8 mouse cellular contexts compared by ENCODE assay signal in the genomic region with DNA sequence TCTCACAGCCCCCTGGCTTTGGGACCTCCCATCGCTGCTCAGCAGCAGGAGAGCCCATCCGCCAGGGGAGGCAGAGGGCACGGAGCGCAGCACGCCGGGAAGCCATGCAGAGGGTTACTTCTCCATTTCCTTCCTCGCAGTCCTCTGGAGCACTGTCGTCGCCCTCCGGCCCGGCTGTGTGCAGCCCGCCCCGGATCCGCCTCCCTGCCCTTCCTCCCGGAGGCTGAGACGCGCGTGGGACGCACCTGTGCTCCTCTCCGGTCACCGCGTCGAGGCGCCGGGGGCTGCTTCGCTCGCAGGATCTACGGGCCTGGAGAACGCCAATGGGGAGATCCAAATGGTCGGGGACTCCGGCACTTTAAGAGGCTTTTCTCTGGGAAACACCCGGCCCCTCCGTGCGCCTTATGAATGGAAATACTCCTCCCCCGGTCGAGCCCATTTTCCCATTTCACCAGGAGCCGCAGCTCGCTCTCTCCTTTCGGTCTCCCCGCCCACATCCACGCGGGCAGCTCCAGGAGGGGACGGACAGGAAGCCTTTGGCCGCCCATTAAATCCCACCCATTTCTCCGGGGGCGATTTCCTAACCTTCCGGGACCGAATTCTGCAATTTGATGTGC. TPM values are rescaled to one million over a fixed set of nuclear protein-coding genes. Genes with fewer than 3 reads are reported as not detected.
A peak's percentile ranks its signal among the peaks of the same experiment; 100 is the strongest.
DNase-seq lines count a peak whose midpoint lies in the region; ATAC-seq and TF ChIP-seq lines count a peak whose summit lies in the region.

A gene (plus strand): TSS at position 82 of the 617 bp plus-strand sequence.

- peaks cover 18% of the 10 kb centered on the region for H3K4me1 ChIP-seq in E14TG2a.4 (replicated peaks; ENCODE audit: low read depth, low read length)
- H3K4me1 ChIP-seq in embryonic facial prominence, embryonic 11.5 days (ENCODE audit: control insufficient read depth, insufficient read depth, low read length), result no peaks in the 10 kb centered on the region
- no peaks in the 10 kb centered on the region for H3K4me1 ChIP-seq in liver, embryonic 15.5 days (replicated peaks)
- peaks cover 2% of the 10 kb centered on the region; the same call in 1 of the 2 replicates for H3K4me1 ChIP-seq in olfactory bulb, adult 2 months (ENCODE audit: control insufficient read depth, insufficient read depth, low read length)

- H3K9me3 ChIP-seq in E14TG2a.4 (ENCODE audit: low read length), result no peaks in the 10 kb centered on the region
- H3K9me3 ChIP-seq in embryonic facial prominence, embryonic 11.5 days (replicated peaks; ENCODE audit: control insufficient read depth, low read length), result no peaks in the 10 kb centered on the region
- no peaks in the 10 kb centered on the region for H3K9me3 ChIP-seq in liver, embryonic 15.5 days (replicated peaks)

- DNase-seq in adrenal gland, postnatal 14 days, result peak; percentile 86
- DNase-seq in embryonic facial prominence, embryonic 11.5 days (ENCODE audit: low spot score), result peak; percentile 49
- peak; percentile 4 for DNase-seq in heart, postnatal 36 days
- DNase-seq in layer of hippocampus, adult 2 months (ENCODE audit: low spot score in 2 of 2), result peak; percentile 83 to 89
- no peak for DNase-seq in T-cell, adult 2 months (ENCODE audit: low spot score)

- TF ChIP-seq CTCF in E14TG2a.4 (conservative IDR thresholded peaks at IDR 0.05; ENCODE audit: low read length), result no peak
- TF ChIP-seq CTCF in layer of hippocampus, adult 2 months (conservative IDR thresholded peaks at IDR 0.05), result peak; percentile 66
- 0 out of 2 replicates have a peak, but pooled peaks have one; percentile 17 for TF ChIP-seq CTCF in olfactory bulb, adult 2 months (IDR thresholded peaks at IDR 0.05; ENCODE audit: insufficient read depth, low read depth, low read length)

- H3K4me2 ChIP-seq in embryonic facial prominence, embryonic 11.5 days (ENCODE audit: low read depth, low read length), result peak within 1 kb of the TSS; percentile 92
- peak within 1 kb of the TSS; percentile 68 for H3K4me2 ChIP-seq in liver, embryonic 15.5 days

- peaks cover 33% of the 10 kb centered on the region for H3K27me3 ChIP-seq in E14TG2a.4 (ENCODE audit: insufficient read depth, low read length)
- peaks cover 5% of the 10 kb centered on the region for H3K27me3 ChIP-seq in embryonic facial prominence, embryonic 11.5 days (ENCODE audit: control insufficient read depth, insufficient read depth, low read length)
- peaks cover 35% of the 10 kb centered on the region for H3K27me3 ChIP-seq in liver, embryonic 15.5 days

- under 1% methylated on average over 48 of the region's 48 CpGs for WGBS in embryonic facial prominence, embryonic 11.5 days
- under 1% methylated on average over 48 of the region's 48 CpGs for WGBS in liver, embryonic 15.5 days (ENCODE audit: insufficient replicate concordance)
- WGBS in olfactory bulb, adult 2 months, result under 1% methylated on average over 48 of the region's 48 CpGs

- H3K36me3 ChIP-seq in E14TG2a.4 (ENCODE audit: insufficient read depth, low read length), result no peaks in the 10 kb centered on the region
- no peaks in the 10 kb centered on the region for H3K36me3 ChIP-seq in embryonic facial prominence, embryonic 11.5 days (replicated peaks; ENCODE audit: control insufficient read depth, insufficient read depth, low read depth, low read length)
- H3K36me3 ChIP-seq in liver, embryonic 15.5 days (replicated peaks), result no peaks in the 10 kb centered on the region

- ATAC-seq in embryonic facial prominence, embryonic 11.5 days (replicated peaks; ENCODE audit: insufficient number of reproducible peaks, low FRiP score, low TSS enrichment, low read depth), result peak; percentile 76
- no peak; the same call in 1 of the 2 replicates for ATAC-seq in liver, embryonic 15.5 days (ENCODE audit: insufficient read depth)

- peak; percentile 34 for TF ChIP-seq POLR2A in olfactory bulb, adult 2 months (IDR thresholded peaks at IDR 0.05; ENCODE audit: insufficient read depth, low read depth, low read length)

- H3K27ac ChIP-seq in embryonic facial prominence, embryonic 11.5 days (replicated peaks; ENCODE audit: low read depth, low read length), result no peak within 1 kb of the TSS; the same call in 1 of the 2 replicates
- peak within 1 kb of the TSS; percentile 96 for H3K27ac ChIP-seq in layer of hippocampus, adult 2 months
- H3K27ac ChIP-seq in liver, embryonic 15.5 days (replicated peaks), result no peak within 1 kb of the TSS
- peak within 1 kb of the TSS; percentile 96 for H3K27ac ChIP-seq in olfactory bulb, adult 2 months (ENCODE audit: insufficient read depth, low read depth, low read length)

- H3K4me3 ChIP-seq in E14TG2a.4 (replicated peaks; ENCODE audit: low read length), result peak within 1 kb of the TSS; percentile 86
- H3K4me3 ChIP-seq in embryonic facial prominence, embryonic 11.5 days (ENCODE audit: low read depth, low read length), result peak within 1 kb of the TSS; percentile 49
- H3K4me3 ChIP-seq in layer of hippocampus, adult 2 months, result peak within 1 kb of the TSS; percentile 83
- peak within 1 kb of the TSS; percentile 50 for H3K4me3 ChIP-seq in liver, embryonic 15.5 days (replicated peaks)
- peak within 1 kb of the TSS; percentile 86 for H3K4me3 ChIP-seq in olfactory bulb, adult 2 months (ENCODE audit: insufficient read depth, low read depth, low read length)

- intact Hi-C loops in heart, postnatal 36 days (cut with DNase I), result no loop called here

- peak within 1 kb of the TSS; percentile 35 for H3K9ac ChIP-seq in embryonic facial prominence, embryonic 11.5 days (replicated peaks; ENCODE audit: low read length)
- no peak within 1 kb of the TSS for H3K9ac ChIP-seq in liver, embryonic 15.5 days

RNA-seq across cellular contexts. Expression of the gene that starts here (rescaled TPM):
- total RNA-seq in adrenal gland, postnatal 14 days (2021), result 6.1 and 6.2 TPM in 2 replicates
- 0.46 and 0.54 TPM in 2 replicates for polyA plus RNA-seq in embryonic facial prominence, embryonic 11.5 days (2014; fragmentation: Nextera tagmentation; extraction: Ambion mirVana)
- not detected for total RNA-seq in heart, postnatal 36 days (2021)
- total RNA-seq in layer of hippocampus, adult 2 months (2021), result 10 to 100 TPM; 53.2 to 56.6 TPM
- polyA plus RNA-seq in liver, embryonic 15.5 days (2015; fragmentation: Nextera tagmentation; extraction: Ambion mirVana), result 0.01 TPM in 1 of 2 replicates, not detected in the other
- not detected in 2 replicates for polyA plus RNA-seq in olfactory bulb, adult 2 months (2012; ENCODE audit: insufficient read depth, insufficient read length, low replicate concordance, missing spikeins)

Comparison
In these comparisons a context has a peak if more than half of its experiments do, and no peak if none do; other contexts are left out.
1. Peak in DNase-seq, ATAC-seq, H3K4me3 ChIP-seq, H3K9ac ChIP-seq and H3K4me2 ChIP-seq in embryonic facial prominence, embryonic 11.5 days; RNA of the gene not detected or under 1 TPM.
2. Peak in DNase-seq in heart, postnatal 36 days; RNA of the gene not detected or under 1 TPM.
3. H3K27ac ChIP-seq: peak in layer of hippocampus, adult 2 months (single experiment) and olfactory bulb, adult 2 months (single experiment); none in embryonic facial prominence, embryonic 11.5 days (single experiment) and liver, embryonic 15.5 days (single experiment).
4. Peak in every context shown above with its lines, with median percentiles within 50 percentile points of each other: H3K4me3 ChIP-seq.